Mouse (Mus musculus): ENCODE results near the gene Rhobtb1. TPM values are rescaled to one million over a fixed set of nuclear protein-coding genes. Genes with fewer than 3 reads are reported as not detected.
A peak's percentile ranks its signal among the peaks of the same experiment; 100 is the strongest.

The Rhobtb1 gene
- polyA plus RNA-seq, 1 experiment from 2014 or later = 32.9 TPM

- no peak overlapping the region for H3K9ac ChIP-seq
- no peak overlapping the region for H3K27ac ChIP-seq (ENCODE audit: poor library complexity, severe bottlenecking)
- H3K27me3 ChIP-seq (replicated peaks) = no peaks in the 10 kb centered on the region
- no peaks in the 10 kb centered on the region for H3K36me3 ChIP-seq
- 85% methylated on average over 3 of the region's 3 CpGs for WGBS
- peak; percentile 53; the same call in 1 of the 2 replicates for ATAC-seq (ENCODE audit: insufficient number of reproducible peaks, low FRiP score)
- H3K4me2 ChIP-seq = no peak overlapping the region
- H3K4me1 ChIP-seq (replicated peaks) = peaks cover 11% of the 10 kb centered on the region
- H3K4me3 ChIP-seq = no peak overlapping the region
- no peaks in the 10 kb centered on the region for H3K9me3 ChIP-seq (replicated peaks)
Observed at GRCm38 (mm10) chr10:69304819-69305218, 153.6 kb downstream of the Rhobtb1 start.

GRCm38 (mm10) chr10:69305600-69305999 is 154.4 kb downstream of the Rhobtb1 start:
- Histone ChIP-seq H3K4me1 (replicated peaks) (peaks cover 11% of the 10 kb centered on the region), H3K9me3 (replicated peaks) (no peaks in the 10 kb centered on the region), H3K36me3 (no peaks in the 10 kb centered on the region), H3K27me3 (replicated peaks) (no peaks in the 10 kb centered on the region), H3K4me3 (no peak overlapping the region), H3K27ac (ENCODE audit: poor library complexity, severe bottlenecking) (no peak overlapping the region), H3K9ac (0 out of 2 replicates have a peak overlapping the region, but pooled peaks have one; percentile 34), H3K4me2 (no peak overlapping the region)
- WGBS = 28% methylated on average over 7 of the region's 7 CpGs
- no peak for ATAC-seq (ENCODE audit: insufficient number of reproducible peaks, low FRiP score)

GRCm38 (mm10) chr10:69306205-69306604 is 155.0 kb downstream of the Rhobtb1 start:
- peaks cover 11% of the 10 kb centered on the region for H3K4me1 ChIP-seq (replicated peaks)
- ATAC-seq (ENCODE audit: insufficient number of reproducible peaks, low FRiP score) = no peak
- no peaks in the 10 kb centered on the region for H3K36me3 ChIP-seq
- H3K9me3 ChIP-seq (replicated peaks) = no peaks in the 10 kb centered on the region
- no peak overlapping the region for H3K4me3 ChIP-seq
- H3K9ac ChIP-seq = no peak overlapping the region
- no peaks in the 10 kb centered on the region for H3K27me3 ChIP-seq (replicated peaks)
- no peak overlapping the region for H3K27ac ChIP-seq (ENCODE audit: poor library complexity, severe bottlenecking)
- WGBS = 49% methylated on average over 14 of the region's 14 CpGs
- no peak overlapping the region for H3K4me2 ChIP-seq

GRCm38 (mm10) chr10:69307067-69307466 is 155.8 kb downstream of the Rhobtb1 start:
- Histone ChIP-seq H3K4me1 (replicated peaks) (peaks cover 11% of the 10 kb centered on the region), H3K4me3 (no peak overlapping the region), H3K27me3 (replicated peaks) (no peaks in the 10 kb centered on the region), H3K4me2 (no peak overlapping the region), H3K36me3 (no peaks in the 10 kb centered on the region), H3K9ac (no peak overlapping the region), H3K9me3 (replicated peaks) (no peaks in the 10 kb centered on the region), H3K27ac (ENCODE audit: poor library complexity, severe bottlenecking) (no peak overlapping the region)
- ATAC-seq (ENCODE audit: insufficient number of reproducible peaks, low FRiP score) = no peak
- 40% methylated on average over 5 of the region's 5 CpGs for WGBS

GRCm38 (mm10) chr10:69309109-69309508 is 157.9 kb downstream of the Rhobtb1 start:
- Histone ChIP-seq H3K9me3 (replicated peaks) (no peaks in the 10 kb centered on the region), H3K36me3 (no peaks in the 10 kb centered on the region), H3K9ac (no peak overlapping the region), H3K27ac (ENCODE audit: poor library complexity, severe bottlenecking) (no peak overlapping the region), H3K4me1 (replicated peaks) (peaks cover 11% of the 10 kb centered on the region), H3K4me2 (no peak overlapping the region), H3K27me3 (replicated peaks) (no peaks in the 10 kb centered on the region), H3K4me3 (no peak overlapping the region)
- ATAC-seq (ENCODE audit: insufficient number of reproducible peaks, low FRiP score) = no peak
- WGBS = 67% methylated on average over 5 of the region's 5 CpGs

GRCm38 (mm10) chr10:69311867-69312266 is 160.6 kb downstream of the Rhobtb1 start:
- H3K4me2 ChIP-seq = no peak overlapping the region
- ATAC-seq (ENCODE audit: insufficient number of reproducible peaks, low FRiP score) = no peak
- WGBS = 76% methylated on average over 16 of the region's 16 CpGs

GRCm38 (mm10) chr10:69313944-69314343 is 162.7 kb downstream of the Rhobtb1 start:
- no peaks in the 10 kb centered on the region for H3K4me1 ChIP-seq (replicated peaks)
- no peaks in the 10 kb centered on the region for H3K36me3 ChIP-seq
- WGBS = 75% methylated on average over 8 of the region's 8 CpGs
- no peak overlapping the region for H3K9ac ChIP-seq
- no peaks in the 10 kb centered on the region for H3K27me3 ChIP-seq (replicated peaks)
- ATAC-seq (ENCODE audit: insufficient number of reproducible peaks, low FRiP score) = no peak
- peaks cover 4% of the 10 kb centered on the region; the same call in 1 of the 2 replicates for H3K9me3 ChIP-seq (replicated peaks)
- H3K4me3 ChIP-seq = no peak overlapping the region
- H3K4me2 ChIP-seq = no peak overlapping the region
- H3K27ac ChIP-seq (ENCODE audit: poor library complexity, severe bottlenecking) = no peak overlapping the region

More at GRCm38 (mm10) chr10:69311867-69312266, 160.6 kb downstream of the Rhobtb1 start:
- H3K27me3 ChIP-seq (replicated peaks) = no peaks in the 10 kb centered on the region
- no peak overlapping the region for H3K27ac ChIP-seq (ENCODE audit: poor library complexity, severe bottlenecking)
- no peaks in the 10 kb centered on the region for H3K9me3 ChIP-seq (replicated peaks)
- H3K4me3 ChIP-seq = no peak overlapping the region
- H3K36me3 ChIP-seq = no peaks in the 10 kb centered on the region
- H3K9ac ChIP-seq = no peak overlapping the region
- no peaks in the 10 kb centered on the region for H3K4me1 ChIP-seq (replicated peaks)

GRCm38 (mm10) chr10:69318514-69318913 is 167.3 kb downstream of the Rhobtb1 start:
- Histone ChIP-seq H3K4me2 (no peak overlapping the region), H3K27ac (ENCODE audit: poor library complexity, severe bottlenecking) (no peak overlapping the region), H3K9ac (no peak overlapping the region), H3K9me3 (replicated peaks) (peaks cover 4% of the 10 kb centered on the region; the same call in 1 of the 2 replicates), H3K36me3 (no peaks in the 10 kb centered on the region), H3K4me3 (no peak overlapping the region), H3K27me3 (replicated peaks) (no peaks in the 10 kb centered on the region), H3K4me1 (replicated peaks) (no peaks in the 10 kb centered on the region)
- ATAC-seq (ENCODE audit: insufficient number of reproducible peaks, low FRiP score) = no peak
- 81% methylated on average over 11 of the region's 11 CpGs for WGBS

- Histone ChIP-seq H3K36me3 (no peaks in the 10 kb centered on the region), H3K9me3 (replicated peaks) (peaks cover 4% of the 10 kb centered on the region; the same call in 1 of the 2 replicates), H3K9ac (no peak overlapping the region), H3K4me2 (peak overlapping the region; percentile 51; the same call in 1 of the 2 replicates), H3K4me1 (replicated peaks) (no peaks in the 10 kb centered on the region), H3K4me3 (no peak overlapping the region), H3K27me3 (replicated peaks) (no peaks in the 10 kb centered on the region), H3K27ac (ENCODE audit: poor library complexity, severe bottlenecking) (no peak overlapping the region)
- peak; percentile 71; the same call in 1 of the 2 replicates for ATAC-seq (ENCODE audit: insufficient number of reproducible peaks, low FRiP score)
- WGBS = 45% methylated on average over 21 of the region's 21 CpGs
Observed at GRCm38 (mm10) chr10:69320667-69321518, 169.7 kb downstream of the Rhobtb1 start.

GRCm38 (mm10) chr10:69321519-69322035 is 170.3 kb downstream of the Rhobtb1 start:
- no peak overlapping the region for H3K27ac ChIP-seq (ENCODE audit: poor library complexity, severe bottlenecking)
- no peaks in the 10 kb centered on the region for H3K27me3 ChIP-seq (replicated peaks)
- no peaks in the 10 kb centered on the region for H3K4me1 ChIP-seq (replicated peaks)
- no peak overlapping the region for H3K9ac ChIP-seq
- peak overlapping the region; percentile 51 for H3K4me2 ChIP-seq
- WGBS = 48% methylated on average over 15 of the region's 15 CpGs
- no peak overlapping the region for H3K4me3 ChIP-seq
- no peaks in the 10 kb centered on the region for H3K36me3 ChIP-seq
- peaks cover 4% of the 10 kb centered on the region; the same call in 1 of the 2 replicates for H3K9me3 ChIP-seq (replicated peaks)
- no peak for ATAC-seq (ENCODE audit: insufficient number of reproducible peaks, low FRiP score)

GRCm38 (mm10) chr10:69323986-69324385 is 172.8 kb downstream of the Rhobtb1 start:
- H3K27ac ChIP-seq (ENCODE audit: poor library complexity, severe bottlenecking) = no peak overlapping the region
- no peak overlapping the region for H3K9ac ChIP-seq
- H3K4me3 ChIP-seq = no peak overlapping the region
- no peak overlapping the region for H3K4me2 ChIP-seq
- H3K27me3 ChIP-seq (replicated peaks) = no peaks in the 10 kb centered on the region
- no peaks in the 10 kb centered on the region for H3K9me3 ChIP-seq (replicated peaks)
- H3K4me1 ChIP-seq (replicated peaks) = no peaks in the 10 kb centered on the region
- H3K36me3 ChIP-seq = no peaks in the 10 kb centered on the region
- 83% methylated on average over 13 of the region's 13 CpGs for WGBS
- ATAC-seq (ENCODE audit: insufficient number of reproducible peaks, low FRiP score) = no peak

All from heart, embryonic 12.5 days (tissue).